Mouse (Mus musculus): ENCODE results near the gene Dgki. TPM values are rescaled to one million over a fixed set of nuclear protein-coding genes. Genes with fewer than 3 reads are reported as not detected.

Dgki gene
- polyA plus RNA-seq, 1 experiment from 2014 or later = 0.92 TPM

DNA sequence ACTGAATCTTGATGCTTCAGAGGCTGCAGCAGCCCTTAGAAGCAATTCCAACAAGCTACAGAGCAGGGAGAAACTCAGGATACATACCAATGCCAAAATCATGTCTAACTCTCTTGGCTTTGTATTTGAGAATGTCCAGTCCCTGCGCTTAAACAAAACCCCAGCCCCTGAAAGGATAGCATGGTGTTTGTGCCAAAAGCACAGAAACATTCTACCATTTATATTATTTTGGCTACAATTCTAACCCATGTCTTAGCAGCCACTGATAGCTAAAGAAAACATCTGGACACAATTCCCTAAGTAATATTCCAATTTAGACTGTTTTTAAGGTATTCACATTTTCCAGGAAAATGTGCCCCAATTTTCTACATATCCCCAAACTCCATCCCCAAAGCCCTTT lies 269.0 kb downstream of the Dgki start:
- DNase-seq (ENCODE audit: low spot score) = no peak
- ATAC-seq (replicated peaks; ENCODE audit: low FRiP score, low TSS enrichment, low read depth) = 0 out of 2 replicates have a peak, but pooled peaks have one; percentile 23
- Histone ChIP-seq H3K9me3 (ENCODE audit: control insufficient read depth, low read length) (no peaks in the 10 kb centered on the region), H3K4me3 (ENCODE audit: low read depth, low read length) (no peak overlapping the region), H3K9ac (ENCODE audit: low read length) (no peak overlapping the region), H3K36me3 (ENCODE audit: control insufficient read depth, insufficient read depth, low read length) (no peaks in the 10 kb centered on the region), H3K27ac (ENCODE audit: low read depth) (peak overlapping the region; percentile 51; the same call in 1 of the 2 replicates), H3K4me1 (replicated peaks; ENCODE audit: control insufficient read depth, insufficient read depth, low read length) (peaks cover 15% of the 10 kb centered on the region; the same call in 1 of the 2 replicates), H3K27me3 (replicated peaks; ENCODE audit: control insufficient read depth, insufficient read depth, low read length) (no peaks in the 10 kb centered on the region), H3K4me2 (ENCODE audit: low read length) (no peak overlapping the region)
- WGBS = 42% methylated on average over 1 of the region's 1 CpGs

DNA sequence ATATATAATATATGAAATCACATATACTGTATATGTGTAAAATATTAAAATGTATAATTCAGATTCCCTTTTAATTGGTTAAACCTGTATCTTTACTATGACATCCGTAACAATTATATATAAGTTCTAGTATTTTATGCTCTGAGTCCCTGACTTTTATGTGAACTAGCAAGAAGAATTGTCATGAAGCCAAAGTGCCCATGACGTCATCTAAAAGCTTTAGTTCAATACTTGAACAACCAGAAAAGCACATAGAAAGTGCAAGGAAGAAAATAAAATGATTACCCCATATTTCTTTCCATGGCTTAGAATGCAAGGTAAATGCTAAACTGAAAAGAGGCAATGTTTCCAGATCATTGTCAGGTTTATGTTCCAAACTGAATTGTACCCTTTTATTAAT lies 269.6 kb downstream of the Dgki start:
- DNase-seq (ENCODE audit: low spot score) (no peak), ATAC-seq (replicated peaks; ENCODE audit: low FRiP score, low TSS enrichment, low read depth) (no peak)
- no peak overlapping the region for H3K9ac ChIP-seq (ENCODE audit: low read length)
- no peak overlapping the region for H3K4me2 ChIP-seq (ENCODE audit: low read length)
- peak overlapping the region; percentile 48; the same call in 1 of the 2 replicates for H3K27ac ChIP-seq (ENCODE audit: low read depth)
- no peaks in the 10 kb centered on the region for H3K36me3 ChIP-seq (ENCODE audit: control insufficient read depth, insufficient read depth, low read length)
- 67% methylated on average over 2 of the region's 2 CpGs for WGBS
- H3K4me3 ChIP-seq (ENCODE audit: low read depth, low read length) = no peak overlapping the region
- H3K27me3 ChIP-seq (replicated peaks; ENCODE audit: control insufficient read depth, insufficient read depth, low read length) = no peaks in the 10 kb centered on the region
- H3K4me1 ChIP-seq (replicated peaks; ENCODE audit: control insufficient read depth, insufficient read depth, low read length) = peaks cover 14% of the 10 kb centered on the region; the same call in 1 of the 2 replicates
- H3K9me3 ChIP-seq (ENCODE audit: control insufficient read depth, low read length) = no peaks in the 10 kb centered on the region

DNA sequence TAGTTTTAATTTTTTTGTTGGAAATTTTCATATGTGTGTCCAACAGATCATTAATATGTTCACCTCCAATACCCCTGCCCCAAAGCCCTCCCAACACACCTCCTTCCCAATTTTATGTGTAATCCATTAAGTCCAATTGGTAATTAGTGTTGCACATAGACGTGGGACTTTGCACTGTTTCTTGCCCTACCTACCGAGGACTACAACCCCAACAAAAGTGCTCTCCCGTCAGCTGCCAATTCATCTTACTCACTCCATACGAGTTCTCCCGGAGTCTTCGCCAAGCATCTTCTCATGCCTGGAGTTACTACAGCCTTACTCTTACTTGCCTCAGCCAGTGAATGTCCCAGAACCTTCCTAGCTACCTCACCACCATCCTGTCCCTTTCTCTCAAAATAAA lies 271.1 kb downstream of the Dgki start:
- Histone ChIP-seq H3K4me1 (replicated peaks; ENCODE audit: control insufficient read depth, insufficient read depth, low read length) (peaks cover 14% of the 10 kb centered on the region; the same call in 1 of the 2 replicates), H3K9me3 (ENCODE audit: control insufficient read depth, low read length) (no peaks in the 10 kb centered on the region), H3K36me3 (ENCODE audit: control insufficient read depth, insufficient read depth, low read length) (no peaks in the 10 kb centered on the region), H3K9ac (ENCODE audit: low read length) (no peak overlapping the region), H3K27ac (ENCODE audit: low read depth) (no peak overlapping the region), H3K4me3 (ENCODE audit: low read depth, low read length) (no peak overlapping the region), H3K4me2 (ENCODE audit: low read length) (no peak overlapping the region), H3K27me3 (replicated peaks; ENCODE audit: control insufficient read depth, insufficient read depth, low read length) (no peaks in the 10 kb centered on the region)
- DNase-seq (ENCODE audit: low spot score) (no peak), ATAC-seq (replicated peaks; ENCODE audit: low FRiP score, low TSS enrichment, low read depth) (no peak)
- 81% methylated on average over 6 of the region's 6 CpGs for WGBS

DNA sequence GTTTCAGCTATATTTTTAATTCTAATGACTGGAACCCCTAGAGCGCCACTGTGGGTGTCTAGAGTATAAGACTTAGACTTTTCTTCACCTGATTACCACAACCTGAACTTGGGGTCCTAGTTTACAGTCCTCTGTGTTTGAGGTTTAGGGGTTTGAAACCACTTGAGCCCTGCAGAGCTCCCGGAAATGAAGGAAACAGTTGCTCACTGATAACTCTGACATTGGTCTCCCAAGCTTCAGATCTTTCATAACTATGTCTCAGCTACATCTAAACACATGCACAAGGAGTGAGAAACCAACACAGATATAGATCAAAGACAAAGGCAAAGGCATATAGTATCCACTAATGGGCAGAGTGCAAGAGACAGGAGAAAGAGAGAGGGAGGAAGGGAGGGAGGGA lies 271.7 kb downstream of the Dgki start:
- Histone ChIP-seq H3K4me3 (ENCODE audit: low read depth, low read length) (no peak overlapping the region), H3K4me2 (ENCODE audit: low read length) (no peak overlapping the region), H3K27ac (ENCODE audit: low read depth) (no peak overlapping the region), H3K9ac (ENCODE audit: low read length) (no peak overlapping the region), H3K4me1 (replicated peaks; ENCODE audit: control insufficient read depth, insufficient read depth, low read length) (peaks cover 14% of the 10 kb centered on the region; the same call in 1 of the 2 replicates), H3K36me3 (ENCODE audit: control insufficient read depth, insufficient read depth, low read length) (no peaks in the 10 kb centered on the region), H3K9me3 (ENCODE audit: control insufficient read depth, low read length) (no peaks in the 10 kb centered on the region), H3K27me3 (replicated peaks; ENCODE audit: control insufficient read depth, insufficient read depth, low read length) (no peaks in the 10 kb centered on the region)
- DNase-seq (ENCODE audit: low spot score) (no peak), ATAC-seq (replicated peaks; ENCODE audit: low FRiP score, low TSS enrichment, low read depth) (no peak)
- 94% methylated on average over 2 of the region's 2 CpGs for WGBS

DNA sequence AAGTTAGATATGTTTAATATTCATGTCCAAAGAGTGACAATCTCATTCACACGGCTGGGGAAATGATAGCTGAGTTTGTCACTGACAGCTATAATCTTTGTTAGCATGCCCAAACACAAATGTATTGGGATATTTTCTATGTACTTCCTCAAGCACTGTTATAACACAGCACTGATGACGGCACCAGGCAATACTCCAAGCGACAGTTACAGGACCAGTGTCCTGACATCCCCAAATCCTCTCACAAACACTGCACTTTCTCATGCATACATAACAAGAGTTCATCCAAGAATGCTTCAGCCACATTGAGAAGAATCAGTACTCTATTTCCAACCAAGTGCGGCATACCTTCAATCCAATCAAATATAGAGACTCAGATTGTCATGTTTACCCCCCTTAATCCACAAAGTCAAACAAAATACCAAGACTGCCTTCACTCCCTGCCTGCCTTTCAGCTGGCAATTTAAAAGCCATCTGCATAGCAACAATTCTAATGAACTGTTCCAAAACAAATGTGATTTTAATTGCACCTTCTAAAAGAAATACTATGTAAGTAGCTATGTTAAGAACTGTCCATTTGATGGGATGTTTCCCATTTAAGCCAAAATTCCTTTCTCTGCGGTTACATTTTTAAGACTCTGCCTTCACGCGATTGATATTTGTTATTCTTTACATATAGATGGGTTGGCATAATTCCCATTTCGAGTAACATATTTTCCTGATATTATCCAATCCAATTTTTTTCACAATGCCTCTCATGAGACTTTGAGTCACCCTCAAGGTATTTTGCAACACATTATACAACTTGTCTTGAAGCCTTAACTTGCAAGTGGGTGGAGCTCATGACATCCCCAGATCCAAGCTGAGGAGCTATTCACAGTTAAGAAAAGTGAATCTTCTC lies 273.4 kb downstream of the Dgki start:
- H3K27me3 ChIP-seq (replicated peaks; ENCODE audit: control insufficient read depth, insufficient read depth, low read length) = no peaks in the 10 kb centered on the region
- H3K4me2 ChIP-seq (ENCODE audit: low read length) = no peak overlapping the region
- H3K36me3 ChIP-seq (ENCODE audit: control insufficient read depth, insufficient read depth, low read length) = no peaks in the 10 kb centered on the region
- H3K27ac ChIP-seq (ENCODE audit: low read depth) = no peak overlapping the region
- peaks cover 5% of the 10 kb centered on the region; the same call in 1 of the 2 replicates for H3K4me1 ChIP-seq (replicated peaks; ENCODE audit: control insufficient read depth, insufficient read depth, low read length)
- DNase-seq (ENCODE audit: low spot score) (no peak), ATAC-seq (replicated peaks; ENCODE audit: low FRiP score, low TSS enrichment, low read depth) (no peak)
- H3K9me3 ChIP-seq (ENCODE audit: control insufficient read depth, low read length) = no peaks in the 10 kb centered on the region
- WGBS = 57% methylated on average over 8 of the region's 8 CpGs
- H3K9ac ChIP-seq (ENCODE audit: low read length) = no peak overlapping the region
- no peak overlapping the region for H3K4me3 ChIP-seq (ENCODE audit: low read depth, low read length)

DNA sequence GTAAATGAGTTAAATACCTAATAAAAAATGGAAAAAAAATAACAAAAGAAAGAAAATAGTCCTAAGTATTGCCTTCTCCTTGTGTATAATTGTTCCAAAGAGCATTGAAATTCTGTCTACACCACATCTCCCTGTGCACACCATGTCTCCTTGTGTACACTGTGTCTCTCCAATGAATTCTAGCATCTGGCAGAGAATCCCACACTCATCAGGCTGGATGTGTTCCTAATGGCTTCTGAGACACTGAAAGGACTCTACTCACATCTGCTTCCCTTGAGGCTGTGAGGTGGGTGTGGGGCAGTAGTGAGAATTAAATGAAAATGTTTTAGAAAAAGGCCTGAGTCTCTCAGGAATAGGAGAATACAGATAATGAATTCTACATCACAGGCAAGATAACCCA lies 283.9 kb downstream of the Dgki start:
- H3K4me1 ChIP-seq (replicated peaks; ENCODE audit: control insufficient read depth, insufficient read depth, low read length) = peaks cover 6% of the 10 kb centered on the region; the same call in 1 of the 2 replicates
- ATAC-seq (replicated peaks; ENCODE audit: low FRiP score, low TSS enrichment, low read depth) = no peak
- no peaks in the 10 kb centered on the region for H3K36me3 ChIP-seq (ENCODE audit: control insufficient read depth, insufficient read depth, low read length)
- DNase-seq (ENCODE audit: low spot score) = no peak
- no peak overlapping the region for H3K4me3 ChIP-seq (ENCODE audit: low read depth, low read length)
- no peaks in the 10 kb centered on the region for H3K9me3 ChIP-seq (ENCODE audit: control insufficient read depth, low read length)
- H3K4me2 ChIP-seq (ENCODE audit: low read length) = no peak overlapping the region
- H3K27me3 ChIP-seq (replicated peaks; ENCODE audit: control insufficient read depth, insufficient read depth, low read length) = no peaks in the 10 kb centered on the region
- no peak overlapping the region for H3K9ac ChIP-seq (ENCODE audit: low read length)
- no peak overlapping the region for H3K27ac ChIP-seq (ENCODE audit: low read depth)

DNA sequence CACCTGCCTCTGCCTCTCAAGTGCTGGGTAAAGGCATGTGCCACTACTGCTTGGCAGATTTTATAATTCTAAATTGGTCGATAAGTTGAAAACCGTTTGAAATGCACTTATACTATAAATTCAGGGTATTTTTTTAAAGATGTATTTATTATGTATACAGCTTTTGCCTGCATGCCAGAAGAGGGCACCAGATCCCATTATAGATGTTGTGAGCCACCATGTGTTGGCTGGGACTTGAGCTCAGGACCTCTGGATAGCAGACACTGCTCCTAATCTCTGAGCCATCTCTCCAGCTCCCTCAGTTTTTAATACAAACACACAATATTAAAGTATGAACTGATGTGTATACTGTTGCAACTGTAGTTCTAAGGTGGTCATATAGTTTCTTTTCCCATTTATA lies 288.4 kb downstream of the Dgki start:
- 87% methylated on average over 2 of the region's 2 CpGs for WGBS
- H3K27me3 ChIP-seq (replicated peaks; ENCODE audit: control insufficient read depth, insufficient read depth, low read length) = no peaks in the 10 kb centered on the region
- no peak overlapping the region for H3K4me2 ChIP-seq (ENCODE audit: low read length)
- no peak overlapping the region for H3K9ac ChIP-seq (ENCODE audit: low read length)
- H3K9me3 ChIP-seq (ENCODE audit: control insufficient read depth, low read length) = no peaks in the 10 kb centered on the region
- DNase-seq (ENCODE audit: low spot score) = no peak
- no peak overlapping the region for H3K4me3 ChIP-seq (ENCODE audit: low read depth, low read length)
- ATAC-seq (replicated peaks; ENCODE audit: low FRiP score, low TSS enrichment, low read depth) = no peak
- no peak overlapping the region for H3K27ac ChIP-seq (ENCODE audit: low read depth)
- H3K36me3 ChIP-seq (ENCODE audit: control insufficient read depth, insufficient read depth, low read length) = no peaks in the 10 kb centered on the region
- peaks cover 6% of the 10 kb centered on the region; the same call in 1 of the 2 replicates for H3K4me1 ChIP-seq (replicated peaks; ENCODE audit: control insufficient read depth, insufficient read depth, low read length)

DNA sequence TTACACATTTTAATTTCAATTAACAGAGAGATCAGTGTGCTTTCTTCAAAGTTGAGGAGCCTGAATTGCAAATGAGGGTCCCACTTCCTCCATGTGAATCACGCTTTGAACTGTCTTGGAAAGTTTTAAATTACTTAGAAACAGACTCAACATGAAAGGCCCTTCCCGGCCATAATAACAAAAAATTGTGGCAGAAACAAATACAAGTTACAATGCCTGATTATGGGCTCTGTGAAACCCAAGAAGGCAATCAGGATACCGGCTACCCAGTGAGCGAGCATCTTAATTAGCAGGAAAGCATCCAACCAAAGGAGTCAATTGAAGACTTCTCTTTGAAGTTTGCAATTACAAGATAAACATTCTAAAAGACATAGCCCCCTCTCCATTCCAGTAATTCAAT lies 292.4 kb downstream of the Dgki start:
- Histone ChIP-seq H3K9ac (ENCODE audit: low read length) (no peak overlapping the region), H3K9me3 (ENCODE audit: control insufficient read depth, low read length) (no peaks in the 10 kb centered on the region), H3K27ac (ENCODE audit: low read depth) (no peak overlapping the region), H3K4me3 (ENCODE audit: low read depth, low read length) (no peak overlapping the region), H3K36me3 (ENCODE audit: control insufficient read depth, insufficient read depth, low read length) (no peaks in the 10 kb centered on the region), H3K27me3 (replicated peaks; ENCODE audit: control insufficient read depth, insufficient read depth, low read length) (no peaks in the 10 kb centered on the region), H3K4me1 (replicated peaks; ENCODE audit: control insufficient read depth, insufficient read depth, low read length) (no peaks in the 10 kb centered on the region), H3K4me2 (ENCODE audit: low read length) (no peak overlapping the region)
- DNase-seq (ENCODE audit: low spot score) (no peak), ATAC-seq (replicated peaks; ENCODE audit: low FRiP score, low TSS enrichment, low read depth) (no peak)
- 44% methylated on average over 4 of the region's 4 CpGs for WGBS

DNA sequence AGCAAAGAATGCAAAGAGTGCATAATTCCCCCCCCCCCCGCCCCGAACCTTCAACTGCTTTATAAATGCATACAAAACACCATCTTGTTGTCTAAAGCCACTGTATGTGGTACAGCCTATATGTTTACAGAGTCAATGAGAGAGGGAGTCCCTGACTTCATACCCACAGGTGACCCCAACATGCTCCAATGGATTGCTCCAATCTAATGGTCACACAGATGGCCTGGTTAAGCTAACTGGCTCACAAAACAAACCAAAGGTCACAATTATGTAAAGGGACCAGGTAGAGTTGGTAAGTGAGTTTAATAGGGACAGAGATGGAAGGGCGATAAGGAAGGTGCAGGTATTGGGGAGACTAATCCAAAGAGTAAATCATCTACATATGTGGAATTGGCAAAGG lies 295.1 kb downstream of the Dgki start:
- H3K9me3 ChIP-seq (ENCODE audit: control insufficient read depth, low read length) = no peaks in the 10 kb centered on the region
- ATAC-seq (replicated peaks; ENCODE audit: low FRiP score, low TSS enrichment, low read depth) = no peak
- DNase-seq (ENCODE audit: low spot score) = no peak
- 88% methylated on average over 3 of the region's 3 CpGs for WGBS
- no peak overlapping the region for H3K4me3 ChIP-seq (ENCODE audit: low read depth, low read length)
- no peaks in the 10 kb centered on the region for H3K36me3 ChIP-seq (ENCODE audit: control insufficient read depth, insufficient read depth, low read length)
- no peak overlapping the region for H3K9ac ChIP-seq (ENCODE audit: low read length)
- no peaks in the 10 kb centered on the region for H3K27me3 ChIP-seq (replicated peaks; ENCODE audit: control insufficient read depth, insufficient read depth, low read length)
- H3K4me2 ChIP-seq (ENCODE audit: low read length) = no peak overlapping the region
- no peaks in the 10 kb centered on the region for H3K4me1 ChIP-seq (replicated peaks; ENCODE audit: control insufficient read depth, insufficient read depth, low read length)
- H3K27ac ChIP-seq (ENCODE audit: low read depth) = no peak overlapping the region

Measured in intestine, embryonic 14.5 days (tissue).